Mouse (Mus musculus) gastrocnemius, postnatal 10 days (tissue): ENCODE data around the gene Dcst2. TPM values are rescaled to one million over a fixed set of nuclear protein-coding genes. Genes with fewer than 3 reads are reported as not detected.

Experiments used
- DNase-seq: peaks from one replicate; pipeline ENCODE4 v3.0.0; 2021; ENCODE audit warnings: mixed read lengths
- total RNA-seq, 2 experiments: library from RNA; stranded (reverse); gene quantifications; 2 replicates each; pipeline ENCODE4 v1.2.3; 2021

Dcst2 gene
- total RNA-seq, 2 experiments from 2014 or later = not detected

GRCm38 (mm10) chr3:89364631-89365030 is 2.9 kb downstream of the Dcst2 start:
- no peak for DNase-seq

- DNase-seq = no peak
Observed at GRCm38 (mm10) chr3:89365153-89365485, 3.3 kb downstream of the Dcst2 start, which contains the start of gene Dcst1. TSS of gene Dcst1 (minus strand) at chr3:89365253.

- no peak for DNase-seq
Observed at GRCm38 (mm10) chr3:89365486-89366414, 4.0 kb downstream of the Dcst2 start.

- DNase-seq = no peak
Observed at GRCm38 (mm10) chr3:89367338-89367737, 5.6 kb downstream of the Dcst2 start.

- DNase-seq = no peak
Observed at GRCm38 (mm10) chr3:89373581-89374231, 11.9 kb downstream of the Dcst2 start.

- no peak for DNase-seq
Observed at GRCm38 (mm10) chr3:89377831-89378230, 16.1 kb downstream of the Dcst2 start.

- DNase-seq = peak; percentile 77
Observed at GRCm38 (mm10) chr3:89378394-89379067, 16.8 kb downstream of the Dcst2 start.

GRCm38 (mm10) chr3:89379388-89380131 is 17.8 kb downstream of the Dcst2 start:
- no peak for DNase-seq

- DNase-seq = no peak
Observed at GRCm38 (mm10) chr3:89380291-89380690, 18.5 kb downstream of the Dcst2 start.

- no peak for DNase-seq
Observed at GRCm38 (mm10) chr3:89380711-89381110, 18.9 kb downstream of the Dcst2 start.

GRCm38 (mm10) chr3:89381233-89381632 is 19.5 kb downstream of the Dcst2 start:
- no peak for DNase-seq

GRCm38 (mm10) chr3:89382033-89382882 is 20.5 kb downstream of the Dcst2 start:
- no peak for DNase-seq

GRCm38 (mm10) chr3:89382950-89383349 is 21.2 kb downstream of the Dcst2 start:
- no peak for DNase-seq

GRCm38 (mm10) chr3:89383651-89384255 is 22.0 kb downstream of the Dcst2 start:
- no peak for DNase-seq

GRCm38 (mm10) chr3:89384331-89385076 is 22.7 kb downstream of the Dcst2 start:
- DNase-seq = no peak

GRCm38 (mm10) chr3:89385451-89385850 is 23.7 kb downstream of the Dcst2 start:
- DNase-seq = no peak

- DNase-seq = no peak
Observed at GRCm38 (mm10) chr3:89386438-89387420, 25.0 kb downstream of the Dcst2 start.

GRCm38 (mm10) chr3:89387632-89388031 is 25.9 kb downstream of the Dcst2 start:
- no peak for DNase-seq
